Mouse (Mus musculus) spleen, adult 2 months (tissue): ENCODE measurements around the gene Slc10a7.

Experiments
- CTCF ChIP-seq: fragments of 200-500 bp; IDR thresholded peaks from 2 replicates; pipeline ENCODE4 v1.5.1; 2011; ENCODE audit warnings: mild to moderate bottlenecking, inconsistent platforms; ENCODE audit not compliant: insufficient read depth, insufficient read length, insufficient replicate concordance; ENCODE audit errors: extremely low read depth
- POLR2A ChIP-seq: fragments of 200-500 bp; IDR thresholded peaks from 2 replicates; pipeline ENCODE4 v1.6.1; 2011; ENCODE audit warnings: low read depth, low read length, inconsistent platforms

DNA sequence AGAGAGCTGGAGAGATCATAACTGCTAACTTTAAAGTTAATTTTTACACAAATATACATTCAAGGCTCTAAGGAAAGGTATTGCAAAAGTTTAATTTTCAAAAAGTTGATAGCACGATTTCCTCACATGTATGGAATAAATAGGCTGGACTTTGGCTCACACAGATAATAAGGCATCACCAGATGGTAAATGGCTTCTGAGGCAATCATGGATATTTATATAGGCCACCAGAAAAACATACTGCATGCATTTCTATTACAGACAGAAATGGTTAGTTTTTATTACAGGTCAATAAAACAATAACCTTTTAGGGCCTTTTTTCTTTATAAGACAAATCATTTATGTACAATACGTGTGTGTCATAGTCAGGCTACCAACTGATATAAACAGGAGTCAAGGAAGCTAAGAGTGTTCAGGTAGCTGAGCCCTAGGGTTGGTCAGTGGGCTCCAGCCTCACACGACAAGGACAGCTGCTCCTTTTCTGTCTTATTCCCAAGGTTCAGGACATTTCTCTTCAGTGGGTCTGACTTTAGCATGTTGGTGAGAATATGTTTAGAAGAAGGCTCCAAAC lies 150.6 kb downstream of the Slc10a7 start:
- TF ChIP-seq CTCF, result no peak
- TF ChIP-seq POLR2A, result no peak
